Mouse (Mus musculus) granulocyte monocyte progenitor cell, adult 5-6 weeks (primary cell): ENCODE results near the gene Lrig1. TPM values are rescaled to one million over a fixed set of nuclear protein-coding genes. Genes with fewer than 3 reads are reported as not detected.
A peak's percentile ranks its signal among the peaks of the same experiment; 100 is the strongest.

Experiments used
- ATAC-seq: replicated peaks from 2 replicates; pipeline ENCODE4 v1.8.0; 2016; ENCODE audit warnings: mild to moderate bottlenecking, moderate TSS enrichment, inconsistent platforms; ENCODE audit not compliant: poor library complexity, severe bottlenecking
- total RNA-seq, 2 experiments: library from RNA; stranded (forward) in 1 of 2; stranded (reverse) in 1 of 2; fragments of 200-712, 200-1000 nt in 1 of 2; fragments of >200 nt in 1 of 2; fragmentation: Nextera tagmentation in 1 of 2; gene quantifications; 2 replicates each; pipeline ENCODE4 v1.2.3; 2014 to 2017

Lrig1 gene
- total RNA-seq, 2 experiments from 2014 or later: 0.37 TPM; not detected in 1

- no peak for ATAC-seq
Observed at GRCm38 (mm10) chr6:94652659-94653213, 47.2 kb downstream of the Lrig1 start.

GRCm38 (mm10) chr6:94651541-94651940 lies 48.4 kb downstream of the Lrig1 start:
- ATAC-seq: no peak

- ATAC-seq: no peak
Observed at GRCm38 (mm10) chr6:94649637-94650036, 50.3 kb downstream of the Lrig1 start.

DNA sequence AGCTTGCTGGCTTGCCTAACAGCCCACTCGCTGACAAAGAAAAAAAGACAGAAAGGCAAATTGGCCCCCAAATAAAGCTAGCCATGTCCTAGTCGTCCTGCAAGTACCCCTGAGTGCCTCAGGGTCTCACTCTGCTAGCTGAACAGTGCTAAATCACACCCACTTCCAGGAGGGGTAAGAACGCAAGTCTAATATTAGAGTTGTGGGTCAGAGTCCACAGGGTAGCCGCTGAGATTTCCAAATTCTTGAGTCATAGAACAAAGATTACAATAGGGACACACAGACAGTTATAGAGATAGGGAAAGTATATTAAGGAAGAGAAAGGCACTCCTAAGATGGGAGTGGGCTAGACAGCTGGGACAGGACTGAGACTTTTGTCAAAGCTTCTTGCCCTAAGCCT lies 51.5 kb downstream of the Lrig1 start:
- ATAC-seq: no peak

DNA sequence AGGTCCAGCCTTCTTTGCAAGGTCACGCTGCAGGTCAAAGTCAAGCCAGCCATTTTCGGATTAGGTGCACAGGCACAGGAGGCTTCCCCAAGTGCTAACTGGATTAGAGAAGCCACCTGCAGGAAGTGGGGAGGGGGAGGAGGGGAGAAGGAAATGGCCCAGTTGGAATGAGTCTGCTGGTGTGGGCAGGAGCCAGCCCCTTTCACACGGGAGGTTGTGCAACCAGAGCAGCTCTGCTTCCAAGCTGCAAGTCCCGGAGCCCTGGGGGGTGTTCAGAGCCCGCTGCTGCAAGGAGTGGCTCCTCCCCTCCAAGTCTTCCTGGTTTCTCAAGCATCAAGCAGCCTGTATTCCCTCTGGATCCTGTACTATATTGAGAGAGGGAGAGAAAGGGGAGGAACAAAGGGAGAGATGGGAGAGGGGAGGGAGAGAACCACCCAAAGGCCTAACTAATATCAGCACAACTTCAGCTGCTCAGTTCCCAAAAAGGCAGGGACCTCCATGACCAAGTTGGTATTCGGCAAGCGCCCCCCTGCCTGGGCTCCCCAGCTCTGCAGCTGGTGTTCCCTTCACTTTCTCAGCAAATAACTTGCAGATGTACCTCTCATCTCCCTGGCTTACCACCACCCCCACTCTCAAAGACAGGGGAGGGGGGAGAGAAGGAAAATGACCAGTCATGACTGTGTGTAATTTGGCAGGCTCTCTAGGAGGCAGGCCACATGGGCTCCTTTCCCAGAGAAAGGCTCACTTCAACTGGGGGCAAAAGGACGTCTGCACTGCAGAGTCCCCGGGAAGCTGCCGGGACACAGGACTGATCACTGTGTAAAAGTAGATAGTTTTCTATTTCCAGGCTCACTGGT lies 52.2 kb downstream of the Lrig1 start:
- ATAC-seq: peak; percentile 84

DNA sequence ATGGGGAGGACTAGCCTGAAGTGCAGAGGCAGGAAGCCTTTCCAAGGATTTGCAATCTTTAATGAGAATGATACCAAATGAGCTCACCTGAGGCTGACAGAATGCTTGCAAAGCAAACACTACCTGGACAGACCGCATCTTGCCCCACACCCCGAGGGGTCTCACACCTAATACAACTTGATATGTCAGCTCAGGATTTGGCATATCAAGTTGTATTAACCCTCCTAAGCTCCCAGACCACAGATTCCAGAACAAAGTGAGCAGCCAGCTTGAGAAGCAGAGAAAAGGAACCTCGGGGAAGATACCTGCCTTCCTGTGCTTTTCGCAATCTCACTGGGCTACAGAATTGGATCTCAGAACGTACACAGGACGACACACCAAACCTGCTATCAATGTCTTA lies 53.1 kb downstream of the Lrig1 start:
- ATAC-seq: no peak

- ATAC-seq: 0 out of 2 replicates have a peak, but pooled peaks have one; percentile 4
Observed at GRCm38 (mm10) chr6:94646274-94646863, 53.6 kb downstream of the Lrig1 start.

DNA sequence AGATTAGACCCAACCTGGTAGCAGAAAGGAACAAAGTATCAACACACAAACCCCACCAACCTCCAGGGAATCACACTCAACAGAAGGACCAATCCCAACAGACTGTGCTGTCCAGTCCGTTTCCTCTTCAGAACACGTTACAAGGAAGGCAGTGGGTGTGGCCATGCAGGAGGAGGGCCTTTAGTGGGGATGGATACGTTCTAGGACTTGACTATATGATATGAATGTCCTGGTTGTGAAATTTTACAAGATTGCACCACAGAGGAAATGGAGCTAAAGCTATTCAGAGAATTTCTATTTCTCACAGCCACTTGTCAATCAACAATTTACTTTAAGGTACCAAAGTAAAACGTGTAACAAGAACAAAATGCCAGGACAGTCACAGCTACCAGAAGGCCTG lies 54.2 kb downstream of the Lrig1 start:
- ATAC-seq: peak; percentile 80

DNA sequence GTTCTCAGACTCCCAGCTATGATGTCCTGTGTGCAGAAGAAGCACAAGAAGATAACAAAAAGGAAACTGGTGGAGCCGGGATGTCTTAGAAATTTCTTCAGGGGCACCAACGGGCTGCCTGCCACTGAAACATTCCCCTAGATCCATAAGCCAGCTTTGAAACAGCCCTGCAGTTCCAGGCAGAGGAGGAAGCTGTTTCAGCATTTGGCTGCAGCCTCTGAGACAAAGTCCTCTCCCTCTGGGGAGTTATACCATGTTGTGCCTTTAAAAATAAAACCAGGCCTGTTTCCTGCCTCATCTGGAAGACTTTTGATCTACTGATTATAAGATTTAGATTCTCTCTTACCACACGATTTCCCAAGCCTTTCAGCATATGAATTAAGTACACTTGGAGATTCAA lies 55.3 kb downstream of the Lrig1 start:
- ATAC-seq: no peak

DNA sequence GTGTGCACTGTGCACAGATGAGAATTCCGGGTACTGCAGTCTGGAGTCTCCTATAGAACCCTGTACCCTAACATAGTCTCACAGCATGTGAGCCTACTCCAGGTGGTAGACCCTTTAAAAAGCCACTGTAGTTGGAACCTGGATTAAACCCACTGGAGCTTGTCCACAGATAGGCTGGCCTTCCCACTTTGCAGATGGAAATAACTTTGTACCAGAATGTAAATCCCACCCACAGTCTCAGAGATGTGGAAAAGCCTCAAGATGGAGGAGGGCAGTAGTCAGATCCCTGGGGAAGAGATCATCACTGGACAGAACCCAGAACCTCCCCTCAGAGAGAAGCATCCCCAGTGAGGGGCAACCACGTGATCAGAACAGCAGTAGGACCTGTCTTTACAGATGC lies 56.0 kb downstream of the Lrig1 start:
- ATAC-seq: no peak

GRCm38 (mm10) chr6:94642048-94642447 lies 57.9 kb downstream of the Lrig1 start:
- no peak for ATAC-seq

DNA sequence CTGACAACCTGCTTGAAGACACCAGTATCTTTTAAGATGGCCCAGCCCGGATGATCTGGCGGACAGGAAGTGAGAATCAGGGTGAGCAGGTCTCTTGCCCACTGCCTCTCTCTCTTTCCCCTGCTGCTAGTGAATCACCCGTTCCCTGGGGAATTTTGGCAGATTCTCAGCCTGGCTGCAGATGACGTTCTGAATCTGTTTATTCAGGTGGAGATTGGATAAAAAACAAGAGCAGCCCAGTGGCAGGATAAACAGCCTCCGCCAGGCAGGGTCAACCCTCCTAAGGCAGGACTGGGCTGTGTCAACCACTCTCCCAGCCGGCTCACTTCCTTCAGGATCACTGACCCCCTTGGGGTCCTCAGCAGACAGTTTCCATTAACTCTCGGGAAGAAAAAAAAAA lies 59.7 kb downstream of the Lrig1 start:
- ATAC-seq: no peak

- ATAC-seq: no peak
Observed at GRCm38 (mm10) chr6:94637024-94637434, 62.9 kb downstream of the Lrig1 start.

- ATAC-seq: peak; percentile 10; the same call in 1 of the 2 replicates
Observed at GRCm38 (mm10) chr6:94635343-94635742, 64.6 kb downstream of the Lrig1 start.

DNA sequence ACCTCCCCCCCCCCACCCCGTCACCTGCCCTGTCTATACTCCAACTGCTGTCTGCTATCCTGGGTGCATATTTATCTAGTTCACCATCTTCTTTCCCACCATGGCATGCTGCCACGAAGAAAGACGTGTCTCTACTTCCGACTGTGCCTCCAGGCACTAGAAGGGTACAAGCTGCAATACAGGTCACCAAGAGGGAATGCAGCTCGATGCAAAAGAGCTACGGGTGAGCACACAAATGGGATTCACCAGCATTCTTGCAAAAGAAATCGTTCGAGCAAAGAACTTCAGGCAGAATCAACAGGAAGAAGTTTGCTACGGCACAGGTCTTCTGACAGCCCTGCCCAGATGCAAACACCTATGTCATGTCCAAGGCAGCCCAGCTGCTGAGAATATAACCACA lies 65.2 kb downstream of the Lrig1 start:
- ATAC-seq: no peak

DNA sequence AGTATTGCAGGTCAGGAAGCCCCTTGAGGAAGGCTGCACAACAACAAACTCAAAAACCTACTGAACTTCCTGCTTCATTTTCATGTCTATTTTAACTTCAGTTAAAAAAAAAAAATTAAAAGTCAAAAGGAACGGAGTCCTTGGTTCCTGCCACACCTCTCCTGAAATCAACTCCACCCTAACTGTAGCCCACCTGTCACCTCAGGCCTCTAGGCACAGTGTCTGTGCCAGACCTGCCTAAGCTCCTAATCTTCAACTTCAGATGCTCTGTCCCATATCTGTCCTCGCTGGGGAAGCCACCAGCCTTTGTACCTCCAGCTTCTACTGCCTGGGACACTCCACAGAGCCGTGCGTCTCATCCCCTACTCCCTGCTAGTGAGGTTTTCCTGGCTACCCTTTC lies 65.7 kb downstream of the Lrig1 start:
- ATAC-seq: no peak

DNA sequence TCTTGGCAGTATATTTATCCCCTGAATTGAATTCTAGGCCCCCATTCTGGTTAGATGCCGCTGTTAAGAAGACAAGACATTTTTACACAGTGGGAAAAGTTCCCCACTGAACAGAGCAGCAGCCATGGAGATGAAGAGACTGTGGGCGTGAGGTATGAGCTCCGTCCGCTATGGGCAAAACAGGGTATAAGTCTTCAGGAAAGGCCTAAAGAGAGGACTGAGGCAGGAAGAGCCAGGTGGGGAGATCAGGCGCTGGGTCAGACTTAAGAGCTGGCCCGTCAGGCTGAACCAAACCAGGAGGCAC lies 68.2 kb downstream of the Lrig1 start:
- no peak for ATAC-seq

DNA sequence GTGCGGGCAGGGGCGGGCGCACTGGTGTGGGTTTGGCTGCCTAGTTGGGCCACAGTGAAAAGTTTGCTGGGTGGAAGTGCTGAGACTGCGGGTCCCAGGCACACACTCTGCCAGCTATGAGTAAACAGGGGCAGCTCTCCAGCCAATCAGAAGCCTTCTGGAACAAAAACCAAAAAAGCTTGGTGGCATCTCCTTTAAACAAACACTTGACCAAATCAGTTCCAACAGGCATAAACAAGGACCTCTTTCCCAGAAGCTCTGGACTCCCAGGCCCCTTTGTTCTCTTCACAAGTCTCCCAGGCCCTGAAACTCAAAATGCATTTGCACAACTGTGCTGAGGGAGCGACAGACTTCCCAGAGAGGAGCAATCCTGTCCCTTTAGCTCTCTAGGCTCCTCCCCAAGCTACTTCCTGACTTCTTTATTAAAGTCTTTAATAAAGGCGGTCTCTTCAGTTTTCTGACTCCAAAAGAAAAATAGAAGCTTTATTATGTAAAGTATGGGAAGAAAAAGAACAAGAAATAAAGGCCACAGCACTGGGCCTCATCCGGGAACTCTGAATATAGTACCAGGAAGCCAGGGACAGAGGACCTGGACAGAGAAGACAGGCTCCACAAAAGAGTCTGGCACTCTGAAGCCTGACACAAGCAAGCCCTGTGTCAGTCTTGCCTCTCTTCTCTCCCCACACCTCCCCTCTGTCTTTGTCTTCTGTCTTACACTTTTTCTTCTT lies 68.7 kb downstream of the Lrig1 start:
- ATAC-seq: no peak

DNA sequence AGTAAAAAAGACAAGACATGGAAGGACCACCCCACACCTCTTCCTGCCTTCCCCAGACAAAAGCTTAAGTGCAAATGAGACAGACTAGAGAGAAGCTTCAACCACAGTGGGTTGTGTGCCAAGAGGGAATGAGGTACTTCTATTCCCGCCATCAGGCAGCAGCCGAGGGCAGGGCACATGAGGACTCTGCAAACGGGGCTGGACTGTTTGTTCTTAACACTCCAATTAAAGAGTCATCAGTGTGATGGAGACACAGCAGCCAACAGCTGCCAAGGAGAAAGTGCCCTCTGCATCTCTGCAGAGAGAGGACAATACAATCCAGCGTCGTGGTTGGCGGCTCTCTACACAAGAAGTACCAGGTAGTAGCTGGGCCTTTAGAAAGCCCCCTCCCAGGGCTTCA lies 71.2 kb downstream of the Lrig1 start:
- no peak for ATAC-seq

- ATAC-seq: no peak
Observed at GRCm38 (mm10) chr6:94627714-94628595, 72.0 kb downstream of the Lrig1 start.
